Mouse (Mus musculus): ENCODE results near the gene Ric3.

DNA sequence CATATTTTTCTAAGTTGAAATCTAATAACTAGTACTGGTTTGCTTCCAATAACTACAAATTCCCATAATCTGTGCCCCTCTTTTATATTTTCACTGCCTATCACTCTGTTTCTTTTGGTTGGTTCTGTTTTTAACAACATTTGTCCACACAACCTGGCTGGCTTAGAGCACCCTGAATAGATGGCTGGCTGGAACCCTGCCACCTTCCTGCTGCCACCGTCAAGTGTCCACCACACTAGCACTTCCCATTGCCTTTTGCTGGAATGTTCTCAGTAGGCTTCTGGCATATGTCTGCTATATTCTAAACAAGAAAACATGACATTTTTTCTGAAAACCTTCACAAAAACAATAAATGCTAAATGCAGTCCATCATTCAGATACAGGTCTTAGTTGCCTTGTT lies 32.3 kb downstream of the Ric3 start:
- TF ChIP-seq POLR2A (IDR thresholded peaks at IDR 0.05; ENCODE audit: borderline replicate concordance, extremely low read depth, low read depth, low read length) (no peak), CTCF (IDR thresholded peaks at IDR 0.05; ENCODE audit: insufficient read depth, low read length) (no peak)

All from lung, adult 2 months (tissue).